Mouse (Mus musculus): ENCODE measurements at regions not wholly inside any gene's neighbourhood (a gene's known extent, or its start where the extent isn't known, plus 50 kb on each side); places are given as distances from the start of the nearest gene placed in this dataset.
A peak's percentile ranks its signal among the peaks of the same experiment; 100 is the strongest.

GRCm38 (mm10) chr5:128499033-128499432 lies 66.2 kb upstream of the Tmem132d start:
- Histone ChIP-seq H3K9me3 (replicated peaks; ENCODE audit: control insufficient read depth, low read length) (no peaks in the 10 kb centered on the region), H3K27me3 (ENCODE audit: control insufficient read depth, insufficient read depth, low read length) (no peaks in the 10 kb centered on the region), H3K4me1 (ENCODE audit: control insufficient read depth, insufficient read depth, low read length) (no peaks in the 10 kb centered on the region), H3K27ac (replicated peaks; ENCODE audit: low read depth, low read length) (no peak overlapping the region), H3K4me3 (ENCODE audit: low read depth, low read length) (no peak overlapping the region), H3K36me3 (replicated peaks; ENCODE audit: control insufficient read depth, insufficient read depth, low read depth, low read length) (no peaks in the 10 kb centered on the region), H3K9ac (replicated peaks; ENCODE audit: low read length) (no peak overlapping the region), H3K4me2 (ENCODE audit: low read depth, low read length) (no peak overlapping the region)
- WGBS = 53% methylated on average over 5 of the region's 5 CpGs
- no peak for ATAC-seq (replicated peaks; ENCODE audit: insufficient number of reproducible peaks, low FRiP score, low TSS enrichment, low read depth)
- DNase-seq (ENCODE audit: low spot score) = peak; percentile 30

DNA sequence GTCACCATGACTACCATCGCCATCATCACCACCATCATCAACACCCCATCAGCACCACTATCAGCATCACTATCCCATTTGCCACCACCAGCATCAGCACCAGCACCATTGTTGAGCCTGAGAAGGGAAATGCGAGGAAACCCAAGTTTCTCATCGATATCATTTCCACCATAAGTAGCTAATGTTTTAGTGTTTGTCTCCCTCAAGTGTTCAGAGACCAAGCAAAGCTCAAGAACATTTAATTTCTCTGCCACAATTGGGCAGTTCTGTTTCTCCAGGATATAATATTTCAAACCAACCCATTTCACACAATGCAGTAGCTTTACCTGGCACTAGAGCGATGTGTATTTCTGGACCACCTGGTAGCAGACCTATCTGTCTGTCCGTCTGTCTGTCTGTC lies 59.7 kb upstream of the Tmem132d start:
- WGBS = 87% methylated on average over 5 of the region's 5 CpGs
- Histone ChIP-seq H3K9ac (replicated peaks; ENCODE audit: low read length) (no peak overlapping the region), H3K4me3 (ENCODE audit: low read depth, low read length) (no peak overlapping the region), H3K4me1 (ENCODE audit: control insufficient read depth, insufficient read depth, low read length) (no peaks in the 10 kb centered on the region), H3K27me3 (ENCODE audit: control insufficient read depth, insufficient read depth, low read length) (no peaks in the 10 kb centered on the region), H3K27ac (replicated peaks; ENCODE audit: low read depth, low read length) (no peak overlapping the region), H3K36me3 (replicated peaks; ENCODE audit: control insufficient read depth, insufficient read depth, low read depth, low read length) (no peaks in the 10 kb centered on the region), H3K9me3 (replicated peaks; ENCODE audit: control insufficient read depth, low read length) (no peaks in the 10 kb centered on the region), H3K4me2 (ENCODE audit: low read depth, low read length) (no peak overlapping the region)
- no peak for DNase-seq (ENCODE audit: low spot score)
- no peak for ATAC-seq (replicated peaks; ENCODE audit: insufficient number of reproducible peaks, low FRiP score, low TSS enrichment, low read depth)

DNA sequence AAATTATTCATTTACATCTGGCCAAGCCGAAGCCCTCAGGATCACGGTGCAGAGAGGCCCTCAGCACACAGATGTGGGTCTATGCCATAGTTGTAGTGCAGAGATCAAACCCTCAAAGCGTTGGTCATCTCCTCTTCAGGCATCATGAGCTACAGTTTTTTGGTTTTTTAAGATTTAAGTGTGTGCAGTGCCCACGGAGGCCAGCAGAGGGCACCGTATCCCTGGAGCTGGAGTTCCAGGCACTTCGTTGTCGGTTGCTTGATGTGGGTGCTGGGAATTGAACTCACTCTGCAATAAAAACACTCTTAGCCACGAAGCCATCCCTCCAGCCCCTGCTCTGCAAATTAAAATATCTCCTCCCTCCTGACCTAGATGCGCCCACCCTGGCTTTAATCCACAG lies 58.3 kb upstream of the Tmem132d start:
- no peak overlapping the region for H3K4me3 ChIP-seq (ENCODE audit: low read depth, low read length)
- H3K4me1 ChIP-seq (ENCODE audit: control insufficient read depth, insufficient read depth, low read length) = no peaks in the 10 kb centered on the region
- no peaks in the 10 kb centered on the region for H3K36me3 ChIP-seq (replicated peaks; ENCODE audit: control insufficient read depth, insufficient read depth, low read depth, low read length)
- H3K9me3 ChIP-seq (replicated peaks; ENCODE audit: control insufficient read depth, low read length) = no peaks in the 10 kb centered on the region
- ATAC-seq (replicated peaks; ENCODE audit: insufficient number of reproducible peaks, low FRiP score, low TSS enrichment, low read depth) = no peak
- WGBS = 33% methylated on average over 9 of the region's 9 CpGs
- H3K9ac ChIP-seq (replicated peaks; ENCODE audit: low read length) = no peak overlapping the region
- no peak overlapping the region for H3K4me2 ChIP-seq (ENCODE audit: low read depth, low read length)
- H3K27ac ChIP-seq (replicated peaks; ENCODE audit: low read depth, low read length) = no peak overlapping the region
- H3K27me3 ChIP-seq (ENCODE audit: control insufficient read depth, insufficient read depth, low read length) = no peaks in the 10 kb centered on the region
- peak; percentile 35 for DNase-seq (ENCODE audit: low spot score)

- Histone ChIP-seq H3K9me3 (replicated peaks; ENCODE audit: control insufficient read depth, low read length) (no peaks in the 10 kb centered on the region), H3K4me1 (ENCODE audit: control insufficient read depth, insufficient read depth, low read length) (no peaks in the 10 kb centered on the region), H3K27me3 (ENCODE audit: control insufficient read depth, insufficient read depth, low read length) (no peaks in the 10 kb centered on the region), H3K27ac (replicated peaks; ENCODE audit: low read depth, low read length) (no peak overlapping the region), H3K4me2 (ENCODE audit: low read depth, low read length) (no peak overlapping the region), H3K36me3 (replicated peaks; ENCODE audit: control insufficient read depth, insufficient read depth, low read depth, low read length) (no peaks in the 10 kb centered on the region), H3K4me3 (ENCODE audit: low read depth, low read length) (no peak overlapping the region), H3K9ac (replicated peaks; ENCODE audit: low read length) (no peak overlapping the region)
- DNase-seq (ENCODE audit: low spot score) (no peak), ATAC-seq (replicated peaks; ENCODE audit: insufficient number of reproducible peaks, low FRiP score, low TSS enrichment, low read depth) (no peak)
- WGBS = 84% methylated on average over 4 of the region's 4 CpGs
Observed at GRCm38 (mm10) chr5:128488872-128489580, 56.1 kb upstream of the Tmem132d start.

- H3K36me3 ChIP-seq (replicated peaks; ENCODE audit: control insufficient read depth, insufficient read depth, low read depth, low read length) = no peaks in the 10 kb centered on the region
- no peaks in the 10 kb centered on the region for H3K4me1 ChIP-seq (ENCODE audit: control insufficient read depth, insufficient read depth, low read length)
- H3K4me3 ChIP-seq (ENCODE audit: low read depth, low read length) = no peak overlapping the region
- no peak for DNase-seq (ENCODE audit: low spot score)
- H3K4me2 ChIP-seq (ENCODE audit: low read depth, low read length) = no peak overlapping the region
- H3K9me3 ChIP-seq (replicated peaks; ENCODE audit: control insufficient read depth, low read length) = no peaks in the 10 kb centered on the region
- WGBS = 68% methylated on average over 3 of the region's 3 CpGs
- no peak for ATAC-seq (replicated peaks; ENCODE audit: insufficient number of reproducible peaks, low FRiP score, low TSS enrichment, low read depth)
- H3K9ac ChIP-seq (replicated peaks; ENCODE audit: low read length) = no peak overlapping the region
- no peak overlapping the region for H3K27ac ChIP-seq (replicated peaks; ENCODE audit: low read depth, low read length)
- peaks cover 11% of the 10 kb centered on the region for H3K27me3 ChIP-seq (ENCODE audit: control insufficient read depth, insufficient read depth, low read length)
Observed at GRCm38 (mm10) chr5:128487371-128487770, 54.5 kb upstream of the Tmem132d start.

GRCm38 (mm10) chr5:128484116-128484515 lies 51.2 kb upstream of the Tmem132d start:
- H3K9me3 ChIP-seq (replicated peaks; ENCODE audit: control insufficient read depth, low read length) = no peaks in the 10 kb centered on the region
- WGBS = 37% methylated on average over 6 of the region's 6 CpGs
- H3K9ac ChIP-seq (replicated peaks; ENCODE audit: low read length) = no peak overlapping the region
- peaks cover 12% of the 10 kb centered on the region for H3K27me3 ChIP-seq (ENCODE audit: control insufficient read depth, insufficient read depth, low read length)
- no peaks in the 10 kb centered on the region for H3K4me1 ChIP-seq (ENCODE audit: control insufficient read depth, insufficient read depth, low read length)
- no peak overlapping the region for H3K4me2 ChIP-seq (ENCODE audit: low read depth, low read length)
- H3K4me3 ChIP-seq (ENCODE audit: low read depth, low read length) = no peak overlapping the region
- no peaks in the 10 kb centered on the region for H3K36me3 ChIP-seq (replicated peaks; ENCODE audit: control insufficient read depth, insufficient read depth, low read depth, low read length)
- ATAC-seq (replicated peaks; ENCODE audit: insufficient number of reproducible peaks, low FRiP score, low TSS enrichment, low read depth) (no peak), DNase-seq (ENCODE audit: low spot score) (no peak)
- H3K27ac ChIP-seq (replicated peaks; ENCODE audit: low read depth, low read length) = no peak overlapping the region

- Histone ChIP-seq H3K4me1 (ENCODE audit: control insufficient read depth, insufficient read depth, low read length) (no peaks in the 10 kb centered on the region), H3K36me3 (replicated peaks; ENCODE audit: control insufficient read depth, insufficient read depth, low read depth, low read length) (no peaks in the 10 kb centered on the region), H3K27ac (replicated peaks; ENCODE audit: low read depth, low read length) (no peak overlapping the region), H3K9me3 (replicated peaks; ENCODE audit: control insufficient read depth, low read length) (no peaks in the 10 kb centered on the region), H3K9ac (replicated peaks; ENCODE audit: low read length) (no peak overlapping the region), H3K27me3 (ENCODE audit: control insufficient read depth, insufficient read depth, low read length) (peaks cover 12% of the 10 kb centered on the region), H3K4me2 (ENCODE audit: low read depth, low read length) (peak overlapping the region; percentile 41), H3K4me3 (ENCODE audit: low read depth, low read length) (no peak overlapping the region)
- 9% methylated on average over 13 of the region's 13 CpGs for WGBS
- ATAC-seq (replicated peaks; ENCODE audit: insufficient number of reproducible peaks, low FRiP score, low TSS enrichment, low read depth) (no peak), DNase-seq (ENCODE audit: low spot score) (peak; percentile 16)
Observed at GRCm38 (mm10) chr5:128483441-128483810, 50.5 kb upstream of the Tmem132d start.

GRCm38 (mm10) chr5:128482617-128483440 lies 50.0 kb upstream of the Tmem132d start:
- H3K36me3 ChIP-seq (replicated peaks; ENCODE audit: control insufficient read depth, insufficient read depth, low read depth, low read length) = no peaks in the 10 kb centered on the region
- 3% methylated on average over 20 of the region's 20 CpGs for WGBS
- 0 out of 2 replicates have a peak, but pooled peaks have one; percentile 34 for ATAC-seq (replicated peaks; ENCODE audit: insufficient number of reproducible peaks, low FRiP score, low TSS enrichment, low read depth)
- peak; percentile 23 for DNase-seq (ENCODE audit: low spot score)
- H3K27ac ChIP-seq (replicated peaks; ENCODE audit: low read depth, low read length) = no peak overlapping the region
- H3K4me1 ChIP-seq (ENCODE audit: control insufficient read depth, insufficient read depth, low read length) = no peaks in the 10 kb centered on the region
- H3K9ac ChIP-seq (replicated peaks; ENCODE audit: low read length) = no peak overlapping the region
- no peaks in the 10 kb centered on the region for H3K9me3 ChIP-seq (replicated peaks; ENCODE audit: control insufficient read depth, low read length)
- H3K4me3 ChIP-seq (ENCODE audit: low read depth, low read length) = 0 out of 2 replicates have a peak overlapping the region, but pooled peaks have one; percentile 14
- peak overlapping the region; percentile 41 for H3K4me2 ChIP-seq (ENCODE audit: low read depth, low read length)
- H3K27me3 ChIP-seq (ENCODE audit: control insufficient read depth, insufficient read depth, low read length) = peaks cover 12% of the 10 kb centered on the region

Measured in embryonic facial prominence, embryonic 11.5 days (tissue).